Mouse (Mus musculus): ENCODE results near the gene Hmgb1.

DNA sequence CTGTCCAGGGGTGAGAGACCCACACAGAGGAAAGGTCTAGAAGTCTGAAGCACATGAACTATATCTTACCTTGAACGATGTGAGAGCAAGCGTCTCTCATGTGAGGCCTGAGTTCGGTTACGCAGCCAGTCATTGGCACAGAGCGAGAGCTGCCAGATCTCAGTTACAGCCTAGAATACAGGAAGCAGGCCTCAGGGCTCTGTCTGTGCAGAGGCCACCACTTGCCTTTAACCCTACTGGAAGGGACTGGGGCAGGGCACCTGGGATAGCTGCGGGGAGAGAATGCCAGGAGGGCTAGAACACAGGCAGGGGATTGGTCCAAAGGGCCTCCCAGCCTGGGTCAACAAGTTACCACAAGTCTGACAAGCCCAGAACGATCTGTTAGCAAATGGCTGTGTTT, 184.5 kb downstream of the Hmgb1 start:
- no peak for TF ChIP-seq CTCF (IDR thresholded peaks at IDR 0.05; ENCODE audit: control insufficient read depth, insufficient read depth, low read length)
- TF ChIP-seq POLR2A (IDR thresholded peaks at IDR 0.05; ENCODE audit: borderline replicate concordance, control insufficient read depth, low read depth, low read length): no peak

All from bone marrow, adult 2 months (tissue).